Mouse (Mus musculus): Measurements from ENCODE around the gene Pde4d. TPM values are rescaled to one million over a fixed set of nuclear protein-coding genes. Genes with fewer than 3 reads are reported as not detected.

Gene Pde4d
- polyA plus RNA-seq, 1 experiment from 2014 or later, result 17.7 TPM

- no peak for ATAC-seq (ENCODE audit: insufficient number of reproducible peaks, low FRiP score, low TSS enrichment, low read depth)
- Histone ChIP-seq H3K4me1 (no peaks in the 10 kb centered on the region), H3K9ac (no peak overlapping the region)
These were observed 998.4 kb downstream of the Pde4d start for GRCm38 (mm10) chr13:109448121-109448520.

GRCm38 (mm10) chr13:109474344-109474743 lies 1024.6 kb downstream of the Pde4d start:
- Histone ChIP-seq H3K27me3 (no peaks in the 10 kb centered on the region), H3K36me3 (no peaks in the 10 kb centered on the region), H3K9ac (no peak overlapping the region), H3K4me1 (no peaks in the 10 kb centered on the region), H3K9me3 (no peaks in the 10 kb centered on the region), H3K4me3 (no peak overlapping the region), H3K27ac (no peak overlapping the region), H3K4me2 (no peak overlapping the region)
- ATAC-seq (ENCODE audit: insufficient number of reproducible peaks, low FRiP score, low TSS enrichment, low read depth), result no peak

More at GRCm38 (mm10) chr13:109448121-109448520, 998.4 kb downstream of the Pde4d start:
- WGBS, result 81% methylated on average over 5 of the region's 5 CpGs
- no peaks in the 10 kb centered on the region for H3K36me3 ChIP-seq
- H3K27ac ChIP-seq, result no peak overlapping the region
- H3K4me3 ChIP-seq, result no peak overlapping the region
- H3K9me3 ChIP-seq, result no peaks in the 10 kb centered on the region
- H3K4me2 ChIP-seq, result no peak overlapping the region
- no peaks in the 10 kb centered on the region for H3K27me3 ChIP-seq

- no peaks in the 10 kb centered on the region for H3K9me3 ChIP-seq
- WGBS, result 40% methylated on average over 7 of the region's 7 CpGs
- peaks cover 4% of the 10 kb centered on the region; the same call in 1 of the 2 replicates for H3K4me1 ChIP-seq
- no peak overlapping the region for H3K9ac ChIP-seq
- H3K36me3 ChIP-seq, result no peaks in the 10 kb centered on the region
- no peaks in the 10 kb centered on the region for H3K27me3 ChIP-seq
- no peak overlapping the region for H3K4me3 ChIP-seq
- ATAC-seq (ENCODE audit: insufficient number of reproducible peaks, low FRiP score, low TSS enrichment, low read depth), result no peak
- H3K27ac ChIP-seq, result no peak overlapping the region
- H3K4me2 ChIP-seq, result no peak overlapping the region
These were observed 1031.7 kb downstream of the Pde4d start for GRCm38 (mm10) chr13:109481446-109481845.

- WGBS, result 44% methylated on average over 6 of the region's 6 CpGs
- no peaks in the 10 kb centered on the region for H3K27me3 ChIP-seq
- H3K36me3 ChIP-seq, result no peaks in the 10 kb centered on the region
- no peak overlapping the region for H3K27ac ChIP-seq
- H3K4me3 ChIP-seq, result no peak overlapping the region
- ATAC-seq (ENCODE audit: insufficient number of reproducible peaks, low FRiP score, low TSS enrichment, low read depth), result no peak
- H3K9ac ChIP-seq, result no peak overlapping the region
- peaks cover 10% of the 10 kb centered on the region; the same call in 1 of the 2 replicates for H3K4me1 ChIP-seq
- H3K4me2 ChIP-seq, result no peak overlapping the region
- no peaks in the 10 kb centered on the region for H3K9me3 ChIP-seq
These were observed 1036.4 kb downstream of the Pde4d start for GRCm38 (mm10) chr13:109486166-109486565.

GRCm38 (mm10) chr13:109487378-109487777 lies 1037.6 kb downstream of the Pde4d start:
- ATAC-seq (ENCODE audit: insufficient number of reproducible peaks, low FRiP score, low TSS enrichment, low read depth), result no peak
- Histone ChIP-seq H3K27ac (no peak overlapping the region), H3K9ac (no peak overlapping the region), H3K4me2 (no peak overlapping the region), H3K4me3 (no peak overlapping the region), H3K4me1 (peaks cover 10% of the 10 kb centered on the region; the same call in 1 of the 2 replicates), H3K36me3 (no peaks in the 10 kb centered on the region), H3K27me3 (no peaks in the 10 kb centered on the region), H3K9me3 (no peaks in the 10 kb centered on the region)
- WGBS, result 33% methylated on average over 2 of the region's 2 CpGs

GRCm38 (mm10) chr13:109490853-109491252 lies 1041.1 kb downstream of the Pde4d start:
- H3K9ac ChIP-seq, result no peak overlapping the region
- H3K27me3 ChIP-seq, result no peaks in the 10 kb centered on the region
- H3K4me2 ChIP-seq, result no peak overlapping the region
- H3K4me3 ChIP-seq, result no peak overlapping the region
- H3K36me3 ChIP-seq, result no peaks in the 10 kb centered on the region
- 70% methylated on average over 2 of the region's 2 CpGs for WGBS
- peaks cover 10% of the 10 kb centered on the region; the same call in 1 of the 2 replicates for H3K4me1 ChIP-seq
- H3K9me3 ChIP-seq, result no peaks in the 10 kb centered on the region
- no peak overlapping the region for H3K27ac ChIP-seq
- ATAC-seq (ENCODE audit: insufficient number of reproducible peaks, low FRiP score, low TSS enrichment, low read depth), result no peak

GRCm38 (mm10) chr13:109491829-109492228 lies 1042.1 kb downstream of the Pde4d start:
- no peak for ATAC-seq (ENCODE audit: insufficient number of reproducible peaks, low FRiP score, low TSS enrichment, low read depth)
- WGBS, result 66% methylated on average over 4 of the region's 4 CpGs
- Histone ChIP-seq H3K36me3 (no peaks in the 10 kb centered on the region), H3K9ac (no peak overlapping the region), H3K4me3 (no peak overlapping the region), H3K4me1 (peaks cover 6% of the 10 kb centered on the region; the same call in 1 of the 2 replicates), H3K27me3 (no peaks in the 10 kb centered on the region), H3K9me3 (no peaks in the 10 kb centered on the region), H3K4me2 (no peak overlapping the region), H3K27ac (no peak overlapping the region)

- no peak overlapping the region for H3K4me3 ChIP-seq
- H3K27ac ChIP-seq, result no peak overlapping the region
- H3K9ac ChIP-seq, result no peak overlapping the region
- no peaks in the 10 kb centered on the region for H3K36me3 ChIP-seq
- no peaks in the 10 kb centered on the region for H3K4me1 ChIP-seq
- no peaks in the 10 kb centered on the region for H3K9me3 ChIP-seq
- ATAC-seq (ENCODE audit: insufficient number of reproducible peaks, low FRiP score, low TSS enrichment, low read depth), result no peak
- H3K27me3 ChIP-seq, result no peaks in the 10 kb centered on the region
- no peak overlapping the region for H3K4me2 ChIP-seq
- 69% methylated on average over 9 of the region's 9 CpGs for WGBS
These were observed 1050.6 kb downstream of the Pde4d start for GRCm38 (mm10) chr13:109500336-109500735.

GRCm38 (mm10) chr13:109502796-109503195 lies 1053.0 kb downstream of the Pde4d start:
- no peak overlapping the region for H3K4me2 ChIP-seq

GRCm38 (mm10) chr13:109506754-109507153 lies 1057.0 kb downstream of the Pde4d start:
- Histone ChIP-seq H3K36me3 (no peaks in the 10 kb centered on the region), H3K27ac (no peak overlapping the region), H3K9ac (no peak overlapping the region), H3K9me3 (no peaks in the 10 kb centered on the region), H3K27me3 (no peaks in the 10 kb centered on the region), H3K4me1 (no peaks in the 10 kb centered on the region), H3K4me3 (no peak overlapping the region), H3K4me2 (no peak overlapping the region)
- WGBS, result 45% methylated on average over 7 of the region's 7 CpGs
- no peak for ATAC-seq (ENCODE audit: insufficient number of reproducible peaks, low FRiP score, low TSS enrichment, low read depth)

More at GRCm38 (mm10) chr13:109502796-109503195, 1053.0 kb downstream of the Pde4d start:
- 62% methylated on average over 7 of the region's 7 CpGs for WGBS
- no peak overlapping the region for H3K4me3 ChIP-seq
- no peak for ATAC-seq (ENCODE audit: insufficient number of reproducible peaks, low FRiP score, low TSS enrichment, low read depth)
- H3K27ac ChIP-seq, result no peak overlapping the region
- no peaks in the 10 kb centered on the region for H3K9me3 ChIP-seq
- no peaks in the 10 kb centered on the region for H3K4me1 ChIP-seq
- H3K36me3 ChIP-seq, result no peaks in the 10 kb centered on the region
- H3K27me3 ChIP-seq, result no peaks in the 10 kb centered on the region
- no peak overlapping the region for H3K9ac ChIP-seq

- 88% methylated on average over 4 of the region's 4 CpGs for WGBS
- ATAC-seq (ENCODE audit: insufficient number of reproducible peaks, low FRiP score, low TSS enrichment, low read depth), result no peak
- H3K27me3 ChIP-seq, result no peaks in the 10 kb centered on the region
- no peaks in the 10 kb centered on the region for H3K4me1 ChIP-seq
- no peak overlapping the region for H3K27ac ChIP-seq
- no peaks in the 10 kb centered on the region for H3K36me3 ChIP-seq
- H3K4me3 ChIP-seq, result no peak overlapping the region
- no peak overlapping the region for H3K9ac ChIP-seq
- H3K9me3 ChIP-seq, result no peaks in the 10 kb centered on the region
- no peak overlapping the region for H3K4me2 ChIP-seq
These were observed 1058.7 kb downstream of the Pde4d start for GRCm38 (mm10) chr13:109508472-109508871.

GRCm38 (mm10) chr13:109518194-109518593 lies 1068.4 kb downstream of the Pde4d start:
- no peaks in the 10 kb centered on the region for H3K36me3 ChIP-seq
- no peaks in the 10 kb centered on the region for H3K27me3 ChIP-seq
- H3K9ac ChIP-seq, result no peak overlapping the region
- no peak overlapping the region for H3K27ac ChIP-seq
- no peak for ATAC-seq (ENCODE audit: insufficient number of reproducible peaks, low FRiP score, low TSS enrichment, low read depth)
- no peak overlapping the region for H3K4me2 ChIP-seq
- no peak overlapping the region for H3K4me3 ChIP-seq
- H3K9me3 ChIP-seq, result no peaks in the 10 kb centered on the region
- WGBS, result 94% methylated on average over 1 of the region's 1 CpGs
- no peaks in the 10 kb centered on the region for H3K4me1 ChIP-seq

GRCm38 (mm10) chr13:109519485-109519884 lies 1069.7 kb downstream of the Pde4d start:
- 37% methylated on average over 3 of the region's 3 CpGs for WGBS
- ATAC-seq (ENCODE audit: insufficient number of reproducible peaks, low FRiP score, low TSS enrichment, low read depth), result no peak
- no peak overlapping the region for H3K27ac ChIP-seq
- H3K27me3 ChIP-seq, result no peaks in the 10 kb centered on the region
- H3K9ac ChIP-seq, result no peak overlapping the region
- H3K4me2 ChIP-seq, result no peak overlapping the region
- no peaks in the 10 kb centered on the region for H3K36me3 ChIP-seq
- no peaks in the 10 kb centered on the region for H3K9me3 ChIP-seq
- H3K4me3 ChIP-seq, result no peak overlapping the region
- no peaks in the 10 kb centered on the region for H3K4me1 ChIP-seq
